Mouse (Mus musculus) heart, adult 2 months (tissue): Measurements from ENCODE around the gene Erg.

Source experiments
- CTCF ChIP-seq: fragments of 200-600 bp; IDR thresholded peaks from 2 replicates; pipeline ENCODE4 v1.8.1; 2022; ENCODE audit warnings: antibody characterized with exemption, mild to moderate bottlenecking, moderate library complexity
- POLR2A ChIP-seq: fragments of 200-500 bp; IDR thresholded peaks from 2 replicates; pipeline ENCODE4 v1.6.1; 2011; ENCODE audit warnings: mild to moderate bottlenecking, low read depth, low read length, control low read depth; ENCODE audit not compliant: insufficient read depth

DNA sequence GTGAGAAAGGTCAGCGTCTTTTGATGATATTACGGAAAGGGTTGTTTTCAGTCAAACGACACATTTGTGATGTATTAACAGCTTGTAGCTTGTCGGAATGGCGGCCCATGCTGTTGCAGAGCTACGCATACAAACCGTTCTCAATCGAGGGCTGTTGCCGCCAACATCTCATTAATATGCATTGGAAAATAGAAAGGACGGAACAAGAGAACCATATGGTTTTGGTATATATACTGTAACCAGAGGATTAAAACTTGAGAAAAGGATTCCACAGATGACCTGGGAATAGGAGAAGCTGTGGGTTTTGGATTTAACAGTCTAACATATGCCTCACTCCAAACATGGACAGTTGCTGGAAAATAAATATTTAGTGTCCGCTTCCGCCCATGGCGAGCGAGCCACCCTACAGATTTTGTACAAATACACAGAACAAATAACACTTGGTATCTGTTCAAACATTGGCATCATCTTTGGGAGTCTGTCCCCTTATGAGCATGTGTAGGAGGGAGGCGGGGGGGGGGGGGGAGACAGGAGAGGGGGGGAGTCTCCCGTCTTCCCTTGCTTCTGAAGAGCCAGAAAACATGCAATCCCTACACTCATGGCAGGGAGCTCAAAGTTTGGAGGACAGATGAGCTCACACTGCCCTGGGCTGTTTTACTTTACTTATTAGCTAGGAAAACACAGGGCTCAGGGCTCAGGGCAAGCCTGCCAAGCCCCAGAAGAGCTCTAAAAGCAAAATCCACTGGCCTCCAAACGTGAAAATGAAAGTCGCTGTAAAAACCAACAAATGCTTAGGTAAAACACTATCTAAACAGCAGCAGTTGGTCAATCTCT, 222.5 kb downstream of the Erg start:
- TF ChIP-seq CTCF (no peak), POLR2A (no peak)
